Mouse (Mus musculus) neural tube, embryonic 13.5 days (tissue): ENCODE data around the gene Pof1b. TPM values are rescaled to one million over a fixed set of nuclear protein-coding genes. Genes with fewer than 3 reads are reported as not detected.
A peak's percentile ranks its signal among the peaks of the same experiment; 100 is the strongest.

Source experiments
- ATAC-seq: fragments of 200-750 bp; cut with Nextera tagmentation; 2 replicates; pipeline ENCODE4 v1.8.0; 2017; ENCODE audit warnings: low read depth, mild to moderate bottlenecking, moderate TSS enrichment, moderate library complexity
- H3K27ac ChIP-seq: fragments of 300-500 bp; sonication (generic); replicated peaks from 2 replicates; pipeline ENCODE4 v1.5.1; 2015; ENCODE audit warnings: moderate library complexity, mild to moderate bottlenecking, inconsistent platforms
- H3K27me3 ChIP-seq: fragments of 300-500 bp; sonication (generic); 2 replicates; pipeline ENCODE4 v1.6.1; 2015; ENCODE audit warnings: mild to moderate bottlenecking, inconsistent platforms
- H3K36me3 ChIP-seq: fragments of 300-500 bp; sonication (generic); 2 replicates; pipeline ENCODE4 v1.6.1; 2015; ENCODE audit warnings: mild to moderate bottlenecking, inconsistent platforms
- H3K4me1 ChIP-seq: fragments of 300-500 bp; sonication (generic); replicated peaks from 2 replicates; pipeline ENCODE4 v1.6.1; 2015; ENCODE audit warnings: inconsistent platforms
- H3K4me2 ChIP-seq: fragments of 300-500 bp; sonication (generic); 2 replicates; pipeline ENCODE4 v1.6.1; 2015; ENCODE audit warnings: inconsistent platforms, mild to moderate bottlenecking, moderate library complexity
- H3K4me3 ChIP-seq: fragments of 300-500 bp; sonication (generic); 2 replicates; pipeline ENCODE4 v1.5.1; 2015; ENCODE audit warnings: mild to moderate bottlenecking, inconsistent platforms
- H3K9ac ChIP-seq: fragments of 300-500 bp; sonication (generic); 2 replicates; pipeline ENCODE4 v1.6.1; 2015; ENCODE audit warnings: moderate library complexity, mild to moderate bottlenecking, inconsistent platforms
- H3K9me3 ChIP-seq: fragments of 300-500 bp; sonication (generic); 2 replicates; pipeline ENCODE4 v1.6.1; 2016; ENCODE audit warnings: inconsistent platforms
- WGBS: fragments of 180-500 bp; shearing (Covaris S2); methylation state at CpG from one replicate; pipeline ENCODE4 v1.1.7; 2015; 5-methylcytosine and 5-hydroxymethylcytosine counted together
- polyA plus RNA-seq: library from polyadenylated mRNA; unstranded; fragments of >200 nt; fragmentation: Nextera tagmentation; extraction: Ambion mirVana; gene quantifications from 2 replicates; pipeline ENCODE4 v1.2.1, GENCODE M21; 2015

Gene Pof1b
- polyA plus RNA-seq: 0.12 and 0.15 TPM in 2 replicates

- no peak within 1 kb of the TSS for H3K9ac ChIP-seq
- WGBS: 62% methylated on average over 5 of the region's 5 CpGs
- no peaks in the 10 kb centered on the region for H3K36me3 ChIP-seq
- no peak for ATAC-seq
- H3K27me3 ChIP-seq: no peaks in the 10 kb centered on the region
- H3K9me3 ChIP-seq: no peaks in the 10 kb centered on the region
- no peaks in the 10 kb centered on the region for H3K4me1 ChIP-seq
- H3K27ac ChIP-seq: no peak within 1 kb of the TSS
- H3K4me3 ChIP-seq: no peak within 1 kb of the TSS
- H3K4me2 ChIP-seq: no peak within 1 kb of the TSS
Observed at GRCm38 (mm10) chrX:112698508-112698907, at the start of gene Pof1b. TSS of gene Pof1b (minus strand) at chrX:112698651.

GRCm38 (mm10) chrX:112716587-112716986, 18.1 kb upstream of the Pof1b start:
- H3K4me2 ChIP-seq: no peak overlapping the region
- no peak overlapping the region for H3K4me3 ChIP-seq
- no peaks in the 10 kb centered on the region for H3K9me3 ChIP-seq
- H3K9ac ChIP-seq: no peak overlapping the region
- no peaks in the 10 kb centered on the region for H3K4me1 ChIP-seq
- no peaks in the 10 kb centered on the region for H3K36me3 ChIP-seq
- no peaks in the 10 kb centered on the region for H3K27me3 ChIP-seq
- no peak overlapping the region for H3K27ac ChIP-seq
- no peak for ATAC-seq

- no peak overlapping the region for H3K4me3 ChIP-seq
- no peak for ATAC-seq
- no peaks in the 10 kb centered on the region for H3K4me1 ChIP-seq
- no peak overlapping the region for H3K4me2 ChIP-seq
- WGBS: 33% methylated on average over 1 of the region's 1 CpGs
- no peaks in the 10 kb centered on the region for H3K9me3 ChIP-seq
- H3K9ac ChIP-seq: no peak overlapping the region
- no peak overlapping the region for H3K27ac ChIP-seq
- H3K36me3 ChIP-seq: no peaks in the 10 kb centered on the region
- no peaks in the 10 kb centered on the region for H3K27me3 ChIP-seq
Observed at GRCm38 (mm10) chrX:112694392-112694791, 4.1 kb downstream of the Pof1b start.

- Histone ChIP-seq H3K27ac (no peak overlapping the region), H3K4me3 (no peak overlapping the region), H3K36me3 (no peaks in the 10 kb centered on the region), H3K4me1 (no peaks in the 10 kb centered on the region), H3K27me3 (no peaks in the 10 kb centered on the region), H3K9me3 (no peaks in the 10 kb centered on the region), H3K4me2 (no peak overlapping the region), H3K9ac (no peak overlapping the region)
- WGBS: 76% methylated on average over 5 of the region's 5 CpGs
- no peak for ATAC-seq
Observed at GRCm38 (mm10) chrX:112680605-112681004, 17.8 kb downstream of the Pof1b start.

DNA sequence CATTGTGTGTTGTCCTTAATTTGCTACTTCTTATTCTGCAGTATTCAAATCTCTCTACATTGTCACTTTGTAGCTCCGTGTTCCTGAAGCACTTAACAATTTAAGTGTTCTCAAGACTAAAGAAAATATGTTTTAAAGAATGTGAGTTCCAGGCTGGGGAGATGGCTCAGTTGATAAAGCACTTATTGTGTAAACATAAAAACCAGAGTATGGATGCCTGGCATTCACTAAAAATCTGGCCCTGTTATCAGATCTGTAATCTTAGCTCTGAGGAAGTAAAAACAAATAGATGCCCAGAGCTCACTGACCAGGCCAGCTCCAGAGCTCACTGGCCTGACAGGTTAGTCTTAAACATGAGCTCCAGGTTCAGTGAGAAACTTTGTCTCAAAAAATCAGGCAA, 22.9 kb downstream of the Pof1b start:
- H3K27ac ChIP-seq: no peak overlapping the region
- no peaks in the 10 kb centered on the region for H3K9me3 ChIP-seq
- ATAC-seq: no peak
- H3K4me2 ChIP-seq: no peak overlapping the region
- H3K36me3 ChIP-seq: no peaks in the 10 kb centered on the region
- WGBS: 66% methylated on average over 1 of the region's 1 CpGs
- no peak overlapping the region for H3K4me3 ChIP-seq
- no peak overlapping the region for H3K9ac ChIP-seq
- H3K27me3 ChIP-seq: no peaks in the 10 kb centered on the region
- H3K4me1 ChIP-seq: no peaks in the 10 kb centered on the region

DNA sequence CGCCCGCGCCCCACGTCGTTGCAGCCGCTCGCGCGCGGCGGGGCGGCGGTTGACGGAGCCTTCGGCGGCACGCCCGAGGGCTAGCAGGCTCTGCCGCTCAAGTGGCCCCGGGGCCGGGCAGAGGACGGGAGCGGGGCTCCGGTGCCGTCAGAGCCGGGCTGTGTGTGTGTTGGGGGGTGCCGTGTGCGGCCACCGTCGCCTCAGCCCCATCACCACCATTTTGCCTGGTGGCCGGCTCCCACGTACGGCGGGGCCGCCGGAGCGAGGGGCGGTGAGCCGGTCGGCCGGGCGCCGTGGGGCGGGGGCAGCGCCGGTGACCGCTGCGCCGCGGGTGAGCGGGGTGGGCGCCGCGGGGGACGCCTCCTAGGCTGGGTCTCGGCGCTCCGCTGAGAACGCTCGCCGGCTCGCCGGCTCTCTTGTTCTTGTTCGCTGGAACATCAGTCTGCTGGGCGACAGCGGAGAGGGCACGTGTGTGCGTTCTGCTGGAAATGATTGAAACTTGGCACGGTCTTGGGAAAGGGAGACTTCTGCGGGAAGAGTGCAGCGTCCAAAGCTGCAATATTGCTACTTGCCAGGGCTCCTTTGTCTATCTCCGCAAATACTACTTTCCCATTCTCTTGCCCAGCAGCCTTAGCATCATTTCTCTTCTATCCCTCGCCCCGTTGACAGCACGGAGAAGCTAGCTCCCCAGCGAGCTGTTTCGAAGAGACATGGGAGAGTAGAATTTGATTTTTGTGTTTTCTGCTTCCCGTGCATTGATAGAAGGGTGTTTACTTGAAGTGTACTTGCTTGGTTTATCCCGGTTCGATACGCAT, 96.9 kb downstream of the Pof1b start:
- peak; percentile 83 for ATAC-seq
- 20% methylated on average over 63 of the region's 81 CpGs for whole genome bisulfite sequencing

GRCm38 (mm10) chrX:112600511-112601305, 97.7 kb downstream of the Pof1b start, which contains the start of gene Zfp711:
TSS of gene Zfp711 (plus strand) at chrX:112600526.
- H3K4me3 ChIP-seq: peak within 1 kb of the TSS; percentile 65
- peak within 1 kb of the TSS; percentile 53 for H3K4me2 ChIP-seq
- ATAC-seq: peak; percentile 97
- WGBS: 18% methylated on average over 66 of the region's 79 CpGs
- no peaks in the 10 kb centered on the region for H3K4me1 ChIP-seq
- peak within 1 kb of the TSS; percentile 85 for H3K9ac ChIP-seq
- no peaks in the 10 kb centered on the region for H3K36me3 ChIP-seq
- H3K27me3 ChIP-seq: no peaks in the 10 kb centered on the region
- H3K27ac ChIP-seq: peak within 1 kb of the TSS; percentile 92
- no peaks in the 10 kb centered on the region for H3K9me3 ChIP-seq

More for the DNA sequence above, 96.9 kb downstream of the Pof1b start:
- H3K4me1 ChIP-seq: no peaks in the 10 kb centered on the region
- no peaks in the 10 kb centered on the region for H3K27me3 ChIP-seq
- H3K4me2 ChIP-seq: peak overlapping the region; percentile 53
- peak overlapping the region; percentile 85 for H3K9ac ChIP-seq
- no peaks in the 10 kb centered on the region for H3K36me3 ChIP-seq
- peak overlapping the region; percentile 92 for H3K27ac ChIP-seq
- H3K9me3 ChIP-seq: no peaks in the 10 kb centered on the region
- H3K4me3 ChIP-seq: peak overlapping the region; percentile 65

Other genes with a start within 250 kb of the Pof1b start
- not detected in 2 replicates for gene 2010106E10Rik, start 203.4 kb downstream of the Pof1b start, polyA plus RNA-seq
- gene Zfp711, start 98.1 kb downstream of the Pof1b start, polyA plus RNA-seq: 36.2 and 40.8 TPM in 2 replicates